Mouse (Mus musculus): Measurements from ENCODE around the gene Ubxn11. TPM values are rescaled to one million over a fixed set of nuclear protein-coding genes. Genes with fewer than 3 reads are reported as not detected.

Gene Ubxn11
- polyA plus RNA-seq, 1 experiment from 2014 or later: 8.3 TPM

DNA sequence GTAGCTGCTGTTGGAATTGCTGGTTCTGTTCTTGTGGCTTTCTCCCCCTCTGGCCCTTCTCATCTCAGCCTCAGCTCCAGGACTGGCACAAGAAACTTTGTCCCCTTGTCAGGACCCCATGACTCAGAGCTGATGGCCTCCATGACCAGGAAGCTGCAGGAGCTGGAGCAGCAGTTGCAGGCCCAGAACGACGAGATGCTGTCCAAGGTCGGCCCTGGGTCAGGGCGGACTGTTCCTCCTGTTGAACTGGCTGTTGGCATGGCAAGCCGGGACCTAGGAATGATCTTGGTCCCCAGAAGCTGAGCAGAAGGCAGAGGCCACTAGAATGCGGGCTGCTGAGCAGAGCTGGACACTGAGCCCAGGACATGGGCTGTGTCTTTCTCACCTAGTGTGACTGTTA is 10.0 kb downstream of the Ubxn11 start:
- no peak for ATAC-seq (ENCODE audit: insufficient number of reproducible peaks, insufficient read depth, low FRiP score, low read depth)

DNA sequence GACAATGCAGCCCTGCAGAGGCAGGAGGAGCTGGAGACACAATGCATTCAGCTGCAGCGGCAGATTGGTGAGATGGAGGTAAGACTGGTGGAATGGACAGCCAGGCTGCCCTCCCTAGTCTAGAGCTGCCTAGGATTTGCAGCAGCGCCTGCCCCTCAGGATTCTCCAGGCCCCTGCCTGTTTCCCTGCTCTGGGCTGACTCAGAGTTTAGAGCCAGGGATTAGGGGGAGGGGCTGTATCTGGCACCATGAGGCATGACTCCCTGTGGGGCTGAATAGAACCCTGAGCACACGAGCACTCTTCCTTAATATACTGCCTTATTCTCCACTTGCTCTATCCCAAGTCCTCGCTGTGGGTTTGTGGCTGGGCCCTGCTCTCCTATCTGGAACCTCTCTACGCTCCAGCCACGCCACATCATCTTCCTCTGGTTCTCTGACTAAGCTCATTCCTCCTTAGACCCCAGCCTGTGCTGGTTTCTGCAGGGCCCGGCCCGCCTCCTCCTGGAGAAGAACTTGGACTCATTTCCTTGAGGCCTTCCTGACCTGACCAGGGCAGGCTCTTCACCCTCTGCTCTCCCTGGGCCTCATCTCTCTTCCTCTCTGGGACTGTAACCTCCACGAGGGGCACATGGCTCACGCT is 11.1 kb downstream of the Ubxn11 start:
- no peaks in the 10 kb centered on the region for H3K27me3 ChIP-seq (ENCODE audit: control insufficient read depth, insufficient read depth, low read length)
- no peaks in the 10 kb centered on the region for H3K36me3 ChIP-seq (ENCODE audit: control insufficient read depth, insufficient read depth, low read length)
- no peak for ATAC-seq (ENCODE audit: insufficient number of reproducible peaks, insufficient read depth, low FRiP score, low read depth)
- no peak overlapping the region for H3K4me2 ChIP-seq (replicated peaks; ENCODE audit: low read depth, low read length)
- H3K4me3 ChIP-seq (ENCODE audit: low read depth, low read length): no peak overlapping the region
- peaks cover 3% of the 10 kb centered on the region; the same call in 1 of the 2 replicates for H3K4me1 ChIP-seq (ENCODE audit: control insufficient read depth, insufficient read depth, low read length)
- no peak overlapping the region for H3K27ac ChIP-seq (ENCODE audit: low read length)
- WGBS: 65% methylated on average over 10 of the region's 10 CpGs
- H3K9ac ChIP-seq (replicated peaks; ENCODE audit: low read depth, low read length): no peak overlapping the region
- no peaks in the 10 kb centered on the region for H3K9me3 ChIP-seq (ENCODE audit: control insufficient read depth, low read depth, low read length)

More for the DNA sequence above, 10.0 kb downstream of the Ubxn11 start:
- H3K4me1 ChIP-seq (ENCODE audit: control insufficient read depth, insufficient read depth, low read length): no peaks in the 10 kb centered on the region; the same call in 1 of the 2 replicates
- H3K9me3 ChIP-seq (ENCODE audit: control insufficient read depth, low read depth, low read length): no peaks in the 10 kb centered on the region
- WGBS: 74% methylated on average over 6 of the region's 6 CpGs
- H3K27me3 ChIP-seq (ENCODE audit: control insufficient read depth, insufficient read depth, low read length): no peaks in the 10 kb centered on the region
- H3K4me2 ChIP-seq (replicated peaks; ENCODE audit: low read depth, low read length): no peak overlapping the region
- no peak overlapping the region for H3K9ac ChIP-seq (replicated peaks; ENCODE audit: low read depth, low read length)
- H3K36me3 ChIP-seq (ENCODE audit: control insufficient read depth, insufficient read depth, low read length): no peaks in the 10 kb centered on the region
- no peak overlapping the region for H3K4me3 ChIP-seq (ENCODE audit: low read depth, low read length)
- H3K27ac ChIP-seq (ENCODE audit: low read length): no peak overlapping the region

DNA sequence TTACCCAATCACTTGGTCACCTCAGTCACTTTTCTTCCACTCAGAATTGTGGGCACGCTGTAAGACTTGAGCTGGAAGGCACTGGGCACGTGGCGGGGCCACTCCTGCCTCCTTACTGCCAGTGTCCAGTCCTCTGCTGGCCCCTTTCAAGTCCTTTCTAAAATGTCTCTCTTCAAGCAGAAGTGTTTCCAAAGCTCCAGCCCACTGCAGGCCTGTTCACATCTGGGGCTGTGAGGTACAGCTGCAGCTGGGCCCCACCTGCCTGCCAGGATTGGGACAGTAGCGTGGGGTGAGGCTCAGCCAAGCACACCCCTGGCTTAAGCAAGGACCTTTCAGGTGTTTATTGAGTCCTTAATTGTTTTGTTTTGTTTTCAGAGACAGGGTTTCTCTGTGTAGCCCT is 11.7 kb downstream of the Ubxn11 start:
- H3K4me1 ChIP-seq (ENCODE audit: control insufficient read depth, insufficient read depth, low read length): peaks cover 3% of the 10 kb centered on the region; the same call in 1 of the 2 replicates
- 87% methylated on average over 4 of the region's 4 CpGs for WGBS
- no peaks in the 10 kb centered on the region for H3K36me3 ChIP-seq (ENCODE audit: control insufficient read depth, insufficient read depth, low read length)
- H3K9ac ChIP-seq (replicated peaks; ENCODE audit: low read depth, low read length): no peak overlapping the region
- no peaks in the 10 kb centered on the region for H3K27me3 ChIP-seq (ENCODE audit: control insufficient read depth, insufficient read depth, low read length)
- H3K27ac ChIP-seq (ENCODE audit: low read length): no peak overlapping the region
- H3K4me3 ChIP-seq (ENCODE audit: low read depth, low read length): no peak overlapping the region
- H3K4me2 ChIP-seq (replicated peaks; ENCODE audit: low read depth, low read length): no peak overlapping the region
- no peaks in the 10 kb centered on the region for H3K9me3 ChIP-seq (ENCODE audit: control insufficient read depth, low read depth, low read length)
- ATAC-seq (ENCODE audit: insufficient number of reproducible peaks, insufficient read depth, low FRiP score, low read depth): no peak

DNA sequence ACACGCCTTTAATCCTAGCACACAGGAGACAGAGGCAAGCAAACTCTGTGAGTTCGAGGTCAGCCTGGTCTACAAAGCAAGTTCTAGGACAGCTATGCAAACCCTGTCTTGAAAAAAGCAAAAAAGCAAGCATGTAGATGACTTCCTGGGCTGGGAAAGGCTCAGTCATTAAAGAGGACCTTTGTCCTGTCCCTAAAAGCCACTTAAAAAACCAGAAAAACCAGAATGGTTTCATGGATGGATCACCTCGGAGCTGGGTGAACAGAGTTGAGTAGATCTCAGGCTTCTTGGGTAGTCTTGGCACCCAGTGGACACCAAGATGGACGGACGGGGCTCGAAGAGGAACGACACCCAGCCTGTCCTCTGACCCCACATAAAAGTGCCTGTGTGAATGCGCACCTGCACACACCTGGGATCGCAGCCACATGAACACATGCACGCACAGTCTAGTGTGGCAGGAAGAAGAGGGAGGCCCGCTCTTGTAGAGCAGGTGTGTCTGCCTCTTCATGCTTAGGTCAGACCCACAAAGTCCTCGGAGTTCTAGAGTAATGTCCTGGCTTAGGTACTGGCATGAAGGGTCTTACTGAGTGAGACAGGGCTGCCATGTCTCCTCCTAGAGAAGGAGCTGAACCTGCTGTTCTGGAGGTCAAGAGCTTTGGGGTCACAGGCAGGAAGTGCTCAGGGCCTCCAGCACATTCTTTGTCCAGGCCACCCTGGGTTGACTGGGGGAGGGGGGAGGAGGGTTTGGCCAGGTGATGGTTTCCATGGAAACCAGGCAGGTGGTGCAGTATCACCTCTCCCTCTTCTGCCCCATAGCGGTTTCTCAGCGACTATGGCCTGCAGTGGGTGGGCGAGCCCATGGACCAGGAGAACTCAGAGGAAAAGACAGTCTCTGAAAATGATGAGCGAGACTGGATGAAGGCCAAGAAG is 13.1 kb downstream of the Ubxn11 start:
- Histone ChIP-seq H3K27ac (ENCODE audit: low read length) (no peak overlapping the region), H3K9ac (replicated peaks; ENCODE audit: low read depth, low read length) (no peak overlapping the region), H3K4me3 (ENCODE audit: low read depth, low read length) (no peak overlapping the region), H3K4me1 (ENCODE audit: control insufficient read depth, insufficient read depth, low read length) (peaks cover 3% of the 10 kb centered on the region; the same call in 1 of the 2 replicates), H3K4me2 (replicated peaks; ENCODE audit: low read depth, low read length) (no peak overlapping the region), H3K36me3 (ENCODE audit: control insufficient read depth, insufficient read depth, low read length) (no peaks in the 10 kb centered on the region), H3K9me3 (ENCODE audit: control insufficient read depth, low read depth, low read length) (no peaks in the 10 kb centered on the region), H3K27me3 (ENCODE audit: control insufficient read depth, insufficient read depth, low read length) (no peaks in the 10 kb centered on the region)
- ATAC-seq (ENCODE audit: insufficient number of reproducible peaks, insufficient read depth, low FRiP score, low read depth): no peak
- WGBS: 81% methylated on average over 16 of the region's 16 CpGs

DNA sequence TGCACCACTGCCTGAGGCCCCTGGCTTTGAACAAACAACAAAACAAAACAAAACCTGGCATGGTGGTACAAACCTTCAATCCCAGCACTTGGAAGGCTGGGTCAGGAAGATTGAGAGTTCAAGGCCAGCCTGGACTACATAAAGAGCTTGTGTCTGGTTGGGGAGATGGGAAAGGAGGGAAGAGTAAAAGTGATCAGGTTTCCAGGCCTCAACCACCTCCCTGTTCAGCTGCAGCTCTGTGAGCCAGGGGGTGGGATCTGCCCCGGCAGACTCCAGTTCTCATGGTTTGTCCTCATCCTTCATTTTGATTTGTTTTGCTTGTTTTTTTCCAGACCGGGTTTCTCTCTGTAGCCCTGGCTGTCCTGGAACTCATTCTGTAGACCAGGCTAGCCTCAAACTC is 14.1 kb downstream of the Ubxn11 start:
- no peak overlapping the region for H3K4me3 ChIP-seq (ENCODE audit: low read depth, low read length)
- H3K36me3 ChIP-seq (ENCODE audit: control insufficient read depth, insufficient read depth, low read length): no peaks in the 10 kb centered on the region
- WGBS: 67% methylated on average over 2 of the region's 2 CpGs
- H3K9me3 ChIP-seq (ENCODE audit: control insufficient read depth, low read depth, low read length): no peaks in the 10 kb centered on the region
- H3K9ac ChIP-seq (replicated peaks; ENCODE audit: low read depth, low read length): no peak overlapping the region
- ATAC-seq (ENCODE audit: insufficient number of reproducible peaks, insufficient read depth, low FRiP score, low read depth): no peak
- peaks cover 5% of the 10 kb centered on the region; the same call in 1 of the 2 replicates for H3K4me1 ChIP-seq (ENCODE audit: control insufficient read depth, insufficient read depth, low read length)
- no peak overlapping the region for H3K4me2 ChIP-seq (replicated peaks; ENCODE audit: low read depth, low read length)
- H3K27me3 ChIP-seq (ENCODE audit: control insufficient read depth, insufficient read depth, low read length): no peaks in the 10 kb centered on the region
- H3K27ac ChIP-seq (ENCODE audit: low read length): no peak overlapping the region

DNA sequence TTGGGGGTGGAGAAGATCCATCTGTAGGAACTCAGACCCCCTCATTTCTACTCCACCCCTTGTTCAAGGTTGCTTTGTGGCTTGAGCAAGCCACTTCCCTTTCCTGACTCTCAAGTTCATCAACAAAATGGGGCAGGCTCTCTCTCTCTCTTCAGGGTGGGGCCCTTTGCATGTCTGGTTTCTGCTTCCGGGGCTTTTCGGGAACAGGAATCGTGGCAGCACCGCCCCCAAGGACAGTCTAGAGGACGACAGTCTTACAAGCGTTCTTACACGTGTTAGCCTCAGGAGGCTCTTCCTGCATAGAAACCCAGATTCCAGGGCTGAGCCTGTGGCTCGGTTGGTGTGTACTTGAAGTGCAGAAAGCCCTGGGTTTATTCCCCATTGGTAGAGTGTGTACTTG is 14.6 kb downstream of the Ubxn11 start:
- Histone ChIP-seq H3K4me2 (replicated peaks; ENCODE audit: low read depth, low read length) (no peak overlapping the region), H3K36me3 (ENCODE audit: control insufficient read depth, insufficient read depth, low read length) (no peaks in the 10 kb centered on the region), H3K4me3 (ENCODE audit: low read depth, low read length) (no peak overlapping the region), H3K9me3 (ENCODE audit: control insufficient read depth, low read depth, low read length) (no peaks in the 10 kb centered on the region), H3K27ac (ENCODE audit: low read length) (no peak overlapping the region), H3K9ac (replicated peaks; ENCODE audit: low read depth, low read length) (no peak overlapping the region), H3K27me3 (ENCODE audit: control insufficient read depth, insufficient read depth, low read length) (no peaks in the 10 kb centered on the region), H3K4me1 (ENCODE audit: control insufficient read depth, insufficient read depth, low read length) (peaks cover 5% of the 10 kb centered on the region; the same call in 1 of the 2 replicates)
- WGBS: 72% methylated on average over 8 of the region's 8 CpGs
- no peak for ATAC-seq (ENCODE audit: insufficient number of reproducible peaks, insufficient read depth, low FRiP score, low read depth)

DNA sequence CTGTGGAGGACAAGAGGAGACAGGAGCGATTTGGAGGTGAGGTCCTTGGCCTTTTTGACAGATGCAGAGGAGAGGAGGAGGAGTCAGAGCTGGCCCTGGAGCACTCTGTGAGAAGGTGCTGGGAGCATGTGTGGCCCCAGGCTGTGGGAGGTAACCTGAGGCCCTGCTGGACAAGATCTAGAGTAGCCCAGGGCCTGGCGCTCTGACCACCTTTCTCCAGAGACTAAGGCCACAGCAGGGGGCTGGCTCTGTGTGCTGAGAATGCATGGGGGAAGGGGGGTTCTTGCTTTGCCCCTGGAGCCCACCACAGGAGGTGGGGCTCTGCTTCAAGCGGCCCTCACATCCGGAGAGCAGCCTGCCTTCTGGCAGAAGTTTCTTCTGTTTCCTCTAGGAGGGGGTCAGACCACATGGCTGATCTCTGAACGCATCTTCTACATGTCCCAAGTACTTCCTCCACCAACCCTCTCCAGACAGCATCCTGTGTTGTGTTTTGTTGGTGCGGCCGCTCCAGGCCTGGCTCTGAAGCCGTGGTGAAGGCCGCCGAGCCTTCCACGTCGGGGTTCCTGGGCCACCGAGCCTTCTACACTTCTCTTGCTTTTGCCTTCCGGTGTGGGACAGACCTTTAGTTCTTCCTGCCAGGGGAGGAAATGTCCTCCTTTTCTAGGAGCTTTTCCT is 15.9 kb downstream of the Ubxn11 start:
- H3K4me1 ChIP-seq (ENCODE audit: control insufficient read depth, insufficient read depth, low read length): peaks cover 5% of the 10 kb centered on the region; the same call in 1 of the 2 replicates
- no peaks in the 10 kb centered on the region for H3K27me3 ChIP-seq (ENCODE audit: control insufficient read depth, insufficient read depth, low read length)
- H3K4me2 ChIP-seq (replicated peaks; ENCODE audit: low read depth, low read length): no peak overlapping the region
- no peaks in the 10 kb centered on the region for H3K36me3 ChIP-seq (ENCODE audit: control insufficient read depth, insufficient read depth, low read length)
- no peak for ATAC-seq (ENCODE audit: insufficient number of reproducible peaks, insufficient read depth, low FRiP score, low read depth)
- 71% methylated on average over 14 of the region's 14 CpGs for WGBS
- H3K27ac ChIP-seq (ENCODE audit: low read length): no peak overlapping the region
- H3K9ac ChIP-seq (replicated peaks; ENCODE audit: low read depth, low read length): no peak overlapping the region
- H3K4me3 ChIP-seq (ENCODE audit: low read depth, low read length): no peak overlapping the region
- no peaks in the 10 kb centered on the region for H3K9me3 ChIP-seq (ENCODE audit: control insufficient read depth, low read depth, low read length)

DNA sequence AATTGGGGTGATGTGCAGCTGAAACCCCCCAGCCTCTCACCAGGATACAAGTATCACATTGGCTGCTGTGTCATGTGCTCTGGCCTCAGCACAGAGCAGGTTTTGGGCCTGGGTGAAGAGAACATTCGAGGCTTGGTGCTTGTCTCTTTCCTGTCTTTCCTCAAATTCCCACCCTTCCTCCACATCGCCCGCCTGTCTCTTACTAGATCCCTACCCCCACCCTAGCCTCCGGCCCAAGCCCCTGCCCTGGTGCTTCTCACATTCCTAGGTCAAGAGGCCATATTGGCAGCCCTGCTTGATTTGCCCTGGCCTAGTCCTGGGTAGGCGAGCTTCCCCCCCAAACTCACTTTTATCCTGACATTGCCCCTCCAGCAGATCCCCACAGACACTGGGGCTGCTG is 16.7 kb downstream of the Ubxn11 start:
- Histone ChIP-seq H3K4me2 (replicated peaks; ENCODE audit: low read depth, low read length) (no peak overlapping the region), H3K27ac (ENCODE audit: low read length) (no peak overlapping the region), H3K9ac (replicated peaks; ENCODE audit: low read depth, low read length) (no peak overlapping the region), H3K4me3 (ENCODE audit: low read depth, low read length) (no peak overlapping the region), H3K36me3 (ENCODE audit: control insufficient read depth, insufficient read depth, low read length) (no peaks in the 10 kb centered on the region), H3K9me3 (ENCODE audit: control insufficient read depth, low read depth, low read length) (no peaks in the 10 kb centered on the region), H3K4me1 (ENCODE audit: control insufficient read depth, insufficient read depth, low read length) (peaks cover 5% of the 10 kb centered on the region; the same call in 1 of the 2 replicates), H3K27me3 (ENCODE audit: control insufficient read depth, insufficient read depth, low read length) (no peaks in the 10 kb centered on the region)
- no peak for ATAC-seq (ENCODE audit: insufficient number of reproducible peaks, insufficient read depth, low FRiP score, low read depth)
- 77% methylated on average over 5 of the region's 5 CpGs for WGBS
